Mouse (Mus musculus): ENCODE data around the gene Arglu1. TPM values are rescaled to one million over a fixed set of nuclear protein-coding genes. Genes with fewer than 3 reads are reported as not detected.

Arglu1 gene
- polyA plus RNA-seq, 1 experiment from 2014 or later, result 85.1 TPM

DNA sequence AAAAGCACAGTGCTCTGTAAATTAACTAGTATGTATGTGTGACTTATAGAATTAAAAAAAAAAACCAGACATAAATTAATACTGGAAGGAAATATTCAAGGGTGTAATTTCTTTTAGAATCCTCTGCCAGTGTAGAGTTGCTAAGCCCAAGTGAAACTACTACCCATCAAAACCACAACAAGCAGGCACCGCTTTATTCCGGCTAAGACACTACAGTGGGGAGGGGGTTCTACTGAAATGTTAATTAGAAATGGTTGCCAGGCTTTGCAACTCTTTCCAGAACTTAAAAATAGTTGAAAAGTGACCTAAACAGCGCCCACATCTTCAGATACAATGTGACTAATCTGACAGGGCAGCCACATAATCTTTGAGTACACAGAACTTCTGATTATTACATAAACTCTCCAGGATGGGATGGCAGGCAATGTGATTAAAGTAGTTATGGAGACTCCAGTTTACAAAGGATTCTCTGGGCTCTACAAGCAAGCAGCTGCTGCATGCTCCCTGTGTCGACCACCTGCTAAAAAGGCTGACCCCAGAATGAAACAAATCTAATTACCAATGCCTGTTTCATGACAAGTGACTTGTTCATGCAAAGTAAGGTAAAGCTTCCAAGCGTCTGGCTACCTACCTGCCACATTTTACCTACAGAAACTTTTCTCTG lies 32.5 kb downstream of the Arglu1 start:
- Histone ChIP-seq H3K27ac (0 out of 2 replicates have a peak overlapping the region, but pooled peaks have one; percentile 44), H3K4me3 (peak overlapping the region; percentile 94), H3K36me3 (no peaks in the 10 kb centered on the region), H3K9ac (peak overlapping the region; percentile 51), H3K27me3 (no peaks in the 10 kb centered on the region), H3K9me3 (replicated peaks) (no peaks in the 10 kb centered on the region), H3K4me2 (peak overlapping the region; percentile 93), H3K4me1 (replicated peaks) (peaks cover 28% of the 10 kb centered on the region)
- 51% methylated on average over 5 of the region's 5 CpGs for WGBS
- ATAC-seq (replicated peaks; ENCODE audit: insufficient number of reproducible peaks, insufficient read depth, low FRiP score, low read depth), result no peak

DNA sequence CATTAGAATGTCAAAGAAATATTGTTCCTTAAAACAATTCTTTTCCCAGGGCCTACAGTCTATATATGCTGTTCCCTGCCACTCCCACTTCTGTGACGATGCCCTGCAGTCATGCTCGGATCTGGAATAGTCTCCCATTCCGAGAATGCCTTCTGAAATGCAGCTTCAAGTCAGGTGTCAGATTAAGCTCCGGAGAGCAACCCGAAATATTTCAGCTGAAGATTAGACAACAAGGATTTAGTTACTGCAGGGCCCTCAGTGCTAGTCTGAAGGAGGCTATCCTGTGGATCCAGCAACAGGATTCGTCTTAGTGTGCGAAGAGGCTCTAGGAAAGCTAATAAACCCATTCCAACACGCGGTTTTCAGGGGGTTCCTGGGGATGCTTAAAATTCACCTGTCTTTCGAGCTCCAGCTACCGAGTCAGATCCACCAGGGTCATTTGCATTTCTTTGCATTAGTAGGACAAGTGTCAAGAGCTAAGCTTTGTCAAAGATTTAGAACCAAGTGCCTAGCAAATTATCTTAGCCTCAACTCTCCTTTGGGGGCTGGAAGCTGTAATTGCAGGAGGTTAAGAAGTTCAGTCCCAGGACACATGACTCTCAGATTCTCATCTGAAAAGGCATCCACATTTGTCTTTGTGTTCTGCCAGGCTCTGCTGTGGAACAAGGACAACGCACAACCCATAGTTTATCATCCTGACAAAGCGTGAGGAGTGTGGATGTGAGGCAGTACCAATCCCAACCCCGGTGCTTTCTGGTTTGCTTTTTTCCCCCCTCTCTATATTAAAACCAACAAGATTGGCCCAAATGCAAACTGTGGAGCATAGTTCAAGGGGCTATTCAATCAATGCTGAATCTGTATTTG lies 33.5 kb downstream of the Arglu1 start:
- peaks cover 26% of the 10 kb centered on the region for H3K4me1 ChIP-seq (replicated peaks)
- H3K9me3 ChIP-seq (replicated peaks), result no peaks in the 10 kb centered on the region
- no peaks in the 10 kb centered on the region for H3K36me3 ChIP-seq
- peak overlapping the region; percentile 93 for H3K4me2 ChIP-seq
- H3K4me3 ChIP-seq, result peak overlapping the region; percentile 94
- H3K9ac ChIP-seq, result peak overlapping the region; percentile 2; the same call in 1 of the 2 replicates
- ATAC-seq (replicated peaks; ENCODE audit: insufficient number of reproducible peaks, insufficient read depth, low FRiP score, low read depth), result no peak
- WGBS, result 26% methylated on average over 14 of the region's 14 CpGs
- H3K27ac ChIP-seq, result peak overlapping the region; percentile 6; the same call in 1 of the 2 replicates
- H3K27me3 ChIP-seq, result no peaks in the 10 kb centered on the region

DNA sequence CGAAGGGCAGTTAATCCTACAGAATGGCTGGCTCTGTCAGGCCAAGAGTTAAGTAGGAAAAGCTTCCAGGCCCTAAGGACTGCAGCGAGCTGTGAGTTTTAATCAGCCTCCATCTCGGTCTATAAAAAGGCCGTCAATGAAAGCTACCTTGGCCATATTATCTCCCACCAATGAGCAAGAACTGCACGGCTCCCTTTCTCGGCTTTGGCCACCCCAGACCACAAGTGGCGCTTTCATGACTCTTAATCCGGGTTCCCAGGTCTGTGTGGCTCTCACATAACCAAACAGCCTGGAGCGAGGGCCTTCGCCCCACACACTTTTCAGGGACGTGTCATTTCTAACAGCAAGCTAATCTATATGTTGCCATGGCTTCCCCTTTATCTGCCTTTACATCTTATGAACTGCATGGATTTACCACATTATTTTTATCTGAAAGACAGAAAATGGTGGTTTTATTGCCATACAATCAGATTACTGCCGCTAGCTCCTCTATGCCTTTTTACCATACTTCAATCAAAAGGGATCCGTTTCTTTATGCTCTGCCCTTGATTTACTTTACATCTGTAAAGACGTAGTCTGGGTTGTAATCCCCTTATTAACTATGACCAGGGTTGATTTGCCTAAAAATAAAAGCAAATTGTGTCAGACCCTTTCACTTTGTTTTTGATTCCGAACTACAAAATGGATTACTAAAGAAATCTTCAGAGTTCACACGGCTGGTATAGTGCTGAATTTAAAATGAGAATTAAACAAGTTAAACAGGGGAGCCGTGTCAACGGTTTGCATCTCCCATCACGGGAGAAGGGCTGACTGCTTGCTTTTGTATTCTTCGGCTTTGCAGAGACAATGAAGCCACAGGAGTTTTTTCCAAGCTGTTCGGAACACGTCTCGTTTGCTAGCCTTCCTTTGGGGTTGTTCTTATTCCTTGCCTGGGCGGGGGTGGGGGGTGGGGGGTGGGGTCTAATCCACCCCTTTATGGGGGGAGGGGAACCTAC lies 34.7 kb downstream of the Arglu1 start:
- peaks cover 27% of the 10 kb centered on the region for H3K4me1 ChIP-seq (replicated peaks)
- H3K4me3 ChIP-seq, result peak overlapping the region; percentile 94
- H3K9ac ChIP-seq, result 0 out of 2 replicates have a peak overlapping the region, but pooled peaks have one; percentile 31
- no peaks in the 10 kb centered on the region for H3K9me3 ChIP-seq (replicated peaks)
- no peaks in the 10 kb centered on the region for H3K36me3 ChIP-seq
- H3K27me3 ChIP-seq, result no peaks in the 10 kb centered on the region
- ATAC-seq (replicated peaks; ENCODE audit: insufficient number of reproducible peaks, insufficient read depth, low FRiP score, low read depth), result no peak
- H3K4me2 ChIP-seq, result peak overlapping the region; percentile 93
- no peak overlapping the region; the same call in 1 of the 2 replicates for H3K27ac ChIP-seq
- 41% methylated on average over 24 of the region's 24 CpGs for WGBS

DNA sequence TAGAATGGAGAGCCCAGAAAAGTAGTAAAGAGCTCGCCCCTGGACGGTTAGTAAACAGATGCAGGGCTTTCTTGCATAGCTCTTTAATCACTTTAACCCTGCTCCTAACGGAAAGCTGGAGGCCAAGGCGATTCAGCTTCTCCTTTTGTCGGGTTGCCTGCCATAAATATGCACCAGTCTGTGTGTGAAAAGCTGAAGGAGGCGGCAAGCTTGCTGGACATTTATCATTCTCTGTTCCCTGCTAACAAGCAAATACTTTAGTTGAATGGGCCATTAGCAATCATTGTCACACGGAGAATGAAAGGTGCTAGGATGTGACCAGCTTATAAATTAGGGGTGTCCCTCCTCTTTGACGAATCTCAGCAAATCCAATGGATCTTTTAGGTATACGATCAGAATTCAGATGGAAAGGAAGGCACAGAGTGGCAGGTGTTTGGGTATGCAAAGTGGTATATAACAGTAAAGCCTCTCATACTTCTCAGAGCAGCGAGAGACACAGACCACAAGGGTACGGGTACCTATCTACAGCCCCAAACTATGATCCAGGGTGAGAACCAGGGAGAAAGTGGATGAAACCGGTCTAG lies 36.3 kb downstream of the Arglu1 start:
- Histone ChIP-seq H3K4me1 (replicated peaks) (peaks cover 44% of the 10 kb centered on the region), H3K9me3 (replicated peaks) (no peaks in the 10 kb centered on the region), H3K4me3 (no peak overlapping the region), H3K27me3 (no peaks in the 10 kb centered on the region), H3K36me3 (no peaks in the 10 kb centered on the region), H3K4me2 (peak overlapping the region; percentile 93; the same call in 1 of the 2 replicates), H3K9ac (no peak overlapping the region), H3K27ac (no peak overlapping the region)
- no peak for ATAC-seq (replicated peaks; ENCODE audit: insufficient number of reproducible peaks, insufficient read depth, low FRiP score, low read depth)
- WGBS, result 57% methylated on average over 12 of the region's 12 CpGs

DNA sequence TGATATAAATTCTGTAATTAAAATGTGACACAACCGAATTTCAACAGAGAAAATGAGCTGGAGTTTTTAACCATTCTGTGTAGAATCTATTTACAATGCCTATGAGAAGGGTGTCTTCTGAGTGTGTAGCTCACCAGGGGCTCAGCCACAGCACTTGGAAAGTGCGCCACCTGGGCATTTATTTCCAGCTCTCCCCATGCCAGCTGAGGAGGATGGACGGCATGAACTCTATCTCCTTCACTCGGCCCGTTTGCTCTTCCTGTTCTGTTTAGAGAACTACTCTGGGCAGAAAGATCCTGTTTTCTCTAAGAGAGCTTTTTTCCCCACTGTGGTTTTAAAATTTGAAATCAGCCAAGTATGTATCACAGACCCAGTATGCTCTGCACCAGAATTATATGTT lies 37.0 kb downstream of the Arglu1 start:
- no peak overlapping the region for H3K4me3 ChIP-seq
- H3K4me1 ChIP-seq (replicated peaks), result peaks cover 45% of the 10 kb centered on the region
- no peak for ATAC-seq (replicated peaks; ENCODE audit: insufficient number of reproducible peaks, insufficient read depth, low FRiP score, low read depth)
- no peak overlapping the region for H3K9ac ChIP-seq
- no peak overlapping the region for H3K27ac ChIP-seq
- no peaks in the 10 kb centered on the region for H3K9me3 ChIP-seq (replicated peaks)
- H3K27me3 ChIP-seq, result no peaks in the 10 kb centered on the region
- 51% methylated on average over 5 of the region's 5 CpGs for WGBS
- no peaks in the 10 kb centered on the region for H3K36me3 ChIP-seq
- no peak overlapping the region for H3K4me2 ChIP-seq

DNA sequence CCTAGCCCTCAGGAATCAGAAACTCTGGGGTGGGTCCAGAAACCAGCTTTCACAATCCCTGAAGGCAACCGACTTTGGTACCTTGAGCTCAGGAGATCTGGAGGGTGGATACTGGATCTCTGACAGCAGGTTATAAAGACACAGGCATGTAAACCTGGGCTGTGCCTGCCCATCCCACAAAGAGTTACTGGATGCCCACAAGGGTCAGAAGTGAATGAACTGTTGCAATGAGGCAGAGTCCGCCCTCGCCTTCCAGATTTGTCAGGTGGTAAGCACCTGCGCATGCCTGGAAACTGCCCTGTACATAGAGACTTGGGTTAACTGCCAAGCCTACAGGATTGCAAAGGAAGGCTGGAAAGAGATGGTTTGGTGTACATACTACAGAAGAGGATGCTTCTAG lies 37.9 kb downstream of the Arglu1 start:
- Histone ChIP-seq H3K9ac (no peak overlapping the region), H3K4me3 (no peak overlapping the region), H3K27ac (no peak overlapping the region), H3K27me3 (no peaks in the 10 kb centered on the region), H3K4me1 (replicated peaks) (peaks cover 51% of the 10 kb centered on the region), H3K9me3 (replicated peaks) (no peaks in the 10 kb centered on the region), H3K4me2 (no peak overlapping the region), H3K36me3 (no peaks in the 10 kb centered on the region)
- 82% methylated on average over 4 of the region's 4 CpGs for WGBS
- no peak for ATAC-seq (replicated peaks; ENCODE audit: insufficient number of reproducible peaks, insufficient read depth, low FRiP score, low read depth)

DNA sequence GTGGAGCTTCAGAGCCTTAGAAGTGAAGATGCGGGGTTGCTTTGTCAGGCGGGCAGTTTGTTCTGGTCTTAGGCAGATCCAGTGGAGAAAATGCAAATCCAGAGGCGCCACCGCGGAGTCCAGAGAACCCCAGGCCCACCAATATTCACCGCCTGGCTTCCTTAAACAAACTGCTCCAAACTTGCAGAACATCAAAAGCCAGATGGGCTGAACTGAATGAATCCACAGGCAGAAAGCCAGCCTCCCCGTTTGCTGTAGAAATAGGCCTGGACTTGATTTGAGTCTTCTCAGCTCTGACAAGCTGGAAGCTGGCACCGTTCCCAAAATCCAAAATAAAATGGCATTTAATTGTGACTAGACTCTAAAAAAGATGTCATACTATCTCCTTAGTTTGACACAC lies 40.4 kb downstream of the Arglu1 start:
- Histone ChIP-seq H3K27me3 (no peaks in the 10 kb centered on the region), H3K4me3 (no peak overlapping the region), H3K9me3 (replicated peaks) (no peaks in the 10 kb centered on the region), H3K4me2 (no peak overlapping the region), H3K4me1 (replicated peaks) (peaks cover 40% of the 10 kb centered on the region), H3K36me3 (no peaks in the 10 kb centered on the region), H3K27ac (peak overlapping the region; percentile 30; the same call in 1 of the 2 replicates), H3K9ac (no peak overlapping the region)
- 55% methylated on average over 8 of the region's 8 CpGs for whole genome bisulfite sequencing
- ATAC-seq (replicated peaks; ENCODE audit: insufficient number of reproducible peaks, insufficient read depth, low FRiP score, low read depth), result no peak

DNA sequence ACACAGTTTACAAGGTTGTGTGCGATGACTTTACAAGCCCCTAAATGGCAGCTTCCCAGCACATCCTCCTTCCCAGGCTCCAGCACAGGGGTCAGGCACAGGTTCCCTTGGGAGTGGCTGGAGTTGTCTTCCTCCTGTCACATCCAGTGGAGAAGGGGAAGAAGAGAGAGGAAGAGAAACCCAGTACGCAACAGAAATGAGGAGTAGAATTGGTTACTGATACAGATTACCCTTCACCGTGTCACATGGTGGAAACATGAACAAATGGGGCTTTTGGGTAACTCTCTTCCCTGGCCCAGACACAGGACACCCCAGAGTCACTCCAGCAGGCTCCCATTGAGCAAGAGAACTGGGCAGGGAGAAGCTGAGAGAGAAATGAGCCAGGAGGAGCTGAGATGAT lies 40.8 kb downstream of the Arglu1 start:
- no peak for ATAC-seq (replicated peaks; ENCODE audit: insufficient number of reproducible peaks, insufficient read depth, low FRiP score, low read depth)
- Histone ChIP-seq H3K27me3 (no peaks in the 10 kb centered on the region), H3K4me3 (no peak overlapping the region), H3K36me3 (no peaks in the 10 kb centered on the region), H3K27ac (peak overlapping the region; percentile 30; the same call in 1 of the 2 replicates), H3K9ac (no peak overlapping the region), H3K4me1 (replicated peaks) (peaks cover 41% of the 10 kb centered on the region), H3K4me2 (no peak overlapping the region), H3K9me3 (replicated peaks) (no peaks in the 10 kb centered on the region)
- WGBS, result 72% methylated on average over 3 of the region's 3 CpGs

DNA sequence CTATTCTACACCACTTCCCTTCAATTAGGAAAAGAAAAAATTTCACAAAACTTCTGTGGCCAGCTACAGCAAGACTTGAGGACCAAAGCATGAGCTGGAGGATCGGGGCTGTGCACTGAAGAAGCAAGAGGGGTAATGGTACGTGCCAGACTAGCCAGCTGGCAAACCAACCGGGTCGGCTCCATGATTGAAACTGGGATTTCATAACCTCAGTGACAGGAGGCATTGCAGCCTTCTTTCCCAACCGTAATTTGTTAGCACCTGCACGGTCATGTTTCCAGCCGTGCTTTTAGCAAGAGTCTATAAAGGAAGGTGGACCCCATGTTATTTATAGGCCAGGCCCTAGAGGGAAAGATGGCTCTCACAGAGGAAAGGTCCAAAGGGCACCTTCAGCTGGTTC lies 41.6 kb downstream of the Arglu1 start:
- H3K4me2 ChIP-seq, result no peak overlapping the region
- H3K36me3 ChIP-seq, result no peaks in the 10 kb centered on the region
- H3K9me3 ChIP-seq (replicated peaks), result no peaks in the 10 kb centered on the region
- ATAC-seq (replicated peaks; ENCODE audit: insufficient number of reproducible peaks, insufficient read depth, low FRiP score, low read depth), result no peak
- no peak overlapping the region for H3K4me3 ChIP-seq
- peaks cover 46% of the 10 kb centered on the region for H3K4me1 ChIP-seq (replicated peaks)
- H3K27me3 ChIP-seq, result no peaks in the 10 kb centered on the region
- WGBS, result 62% methylated on average over 7 of the region's 7 CpGs
- no peak overlapping the region for H3K9ac ChIP-seq
- H3K27ac ChIP-seq, result no peak overlapping the region

DNA sequence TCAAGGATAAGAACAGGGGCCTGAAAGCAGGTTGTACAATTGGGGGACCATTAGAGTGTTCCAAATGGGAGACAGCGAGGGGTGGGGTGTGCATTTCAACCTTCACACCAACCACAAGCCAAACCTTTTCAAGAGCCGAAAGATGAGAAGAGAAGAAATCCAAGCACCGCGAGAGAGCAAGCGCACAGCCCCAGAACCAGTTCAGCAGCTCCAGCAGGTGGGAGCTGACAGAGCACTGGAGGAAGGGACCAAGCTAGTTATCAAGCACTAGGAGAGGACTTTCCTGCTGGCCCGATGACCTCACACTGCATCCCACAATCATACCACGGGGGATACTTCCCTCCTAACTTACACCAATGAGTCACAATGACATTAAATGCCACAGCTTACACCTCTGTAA lies 42.5 kb downstream of the Arglu1 start:
- Histone ChIP-seq H3K4me2 (no peak overlapping the region), H3K27ac (no peak overlapping the region), H3K9me3 (replicated peaks) (no peaks in the 10 kb centered on the region), H3K36me3 (no peaks in the 10 kb centered on the region), H3K4me3 (no peak overlapping the region), H3K4me1 (replicated peaks) (peaks cover 46% of the 10 kb centered on the region), H3K27me3 (no peaks in the 10 kb centered on the region), H3K9ac (no peak overlapping the region)
- ATAC-seq (replicated peaks; ENCODE audit: insufficient number of reproducible peaks, insufficient read depth, low FRiP score, low read depth), result no peak
- 63% methylated on average over 7 of the region's 7 CpGs for WGBS

Measured in heart, embryonic 15.5 days (tissue).